Mouse (Mus musculus) Patski (cell line): Measurements from ENCODE around the gene Tpcn1. TPM values are rescaled to one million over a fixed set of nuclear protein-coding genes. Genes with fewer than 3 reads are reported as not detected.

Experiments
- ATAC-seq: fragments of 100-300 bp; one replicate; pipeline ENCODE4 v1.8.0; 2021
- CTCF ChIA-PET: fragments of 350-600 bp; sonication (Branson Sonifier 250); formaldehyde crosslinking; loops from one replicate; lab custom pipeline; 2022; ENCODE audit warnings: inconsistent platforms; lab: Charles Lee
- POLR2A ChIA-PET: fragments of 350-600 bp; sonication (Branson Sonifier 250); formaldehyde crosslinking; loops from one replicate; lab custom pipeline; 2022; ENCODE audit warnings: antibody characterized with exemption, inconsistent platforms; lab: Charles Lee
- DNase-seq: peaks from one replicate; pipeline ENCODE4 v3.0.0-alpha.2; 2011; ENCODE audit warnings: low read depth, low spot score
- H3K27me3 ChIP-seq: fragments of 371-371 bp; one replicate; pipeline ENCODE4 v1.5.1; 2021
- CTCF ChIP-seq: fragments of 100-300 bp; IDR thresholded peaks from one replicate; pipeline ENCODE4 v1.5.1; 2021
- in situ Hi-C: fragments of 300-500 bp; cut with MboI; formaldehyde crosslinking; loops from 3 replicates; pipeline ENCODE4 v1.11.1; 2018; ENCODE audit warnings: low pct_unique_long_range_greater_than_20kb, mixed read lengths
- polyA plus RNA-seq: library from polyadenylated mRNA; unstranded; gene quantifications from one replicate; pipeline ENCODE4 v1.2.3, GENCODE M21; 2021

Tpcn1 gene
- polyA plus RNA-seq, 1 experiment from 2014 or later = 125 TPM

DNA sequence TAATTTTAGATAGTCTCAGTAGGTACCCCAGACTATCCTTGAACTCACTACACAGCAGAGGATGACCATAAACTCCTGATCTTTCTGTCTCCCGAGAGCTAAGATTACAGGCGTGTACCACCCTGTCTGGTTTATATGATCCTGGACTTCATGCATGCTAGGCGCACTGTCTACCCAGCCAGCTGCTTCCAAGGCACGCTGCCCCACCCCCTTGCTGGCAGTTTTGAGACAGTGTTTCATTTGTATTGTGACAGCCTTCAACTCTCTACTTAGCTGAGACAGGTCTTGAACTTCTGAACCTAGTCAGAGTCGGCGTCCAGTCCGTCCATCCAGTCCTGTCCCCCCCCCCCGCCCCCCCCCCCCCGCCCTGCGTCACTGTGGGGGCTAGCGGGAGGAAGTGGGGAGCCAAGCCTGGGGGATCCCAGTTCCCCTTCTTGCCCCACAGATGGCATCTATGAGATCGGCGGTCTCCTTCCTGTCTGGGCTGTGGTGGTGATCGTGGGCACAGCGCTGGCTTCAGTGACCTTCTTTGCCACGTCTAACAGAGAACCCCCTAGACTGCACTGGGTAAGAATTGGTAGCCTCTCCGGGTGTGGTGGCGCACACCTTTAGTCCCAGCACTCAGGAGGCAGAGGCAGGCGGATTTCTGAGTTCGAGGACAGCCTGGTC, 61.0 kb downstream of the Tpcn1 start:
- in situ Hi-C loops = no loop called here
- no peak for ATAC-seq
- ChIA-PET POLR2A (interaction anchor here (1.1 kb wide), 1 partner anchor 15 kb away, joined by 3 read pairs; no protein-coding TSS in a partner anchor), CTCF (interaction anchor here (2.1 to 5.1 kb wide), 2 partner anchors 64 to 78 kb away, joined by 8 to 29 read pairs; no protein-coding TSS in a partner anchor)
- no peaks in the 10 kb centered on the region for H3K27me3 ChIP-seq
- TF ChIP-seq CTCF = no peak
- DNase-seq = no peak

DNA sequence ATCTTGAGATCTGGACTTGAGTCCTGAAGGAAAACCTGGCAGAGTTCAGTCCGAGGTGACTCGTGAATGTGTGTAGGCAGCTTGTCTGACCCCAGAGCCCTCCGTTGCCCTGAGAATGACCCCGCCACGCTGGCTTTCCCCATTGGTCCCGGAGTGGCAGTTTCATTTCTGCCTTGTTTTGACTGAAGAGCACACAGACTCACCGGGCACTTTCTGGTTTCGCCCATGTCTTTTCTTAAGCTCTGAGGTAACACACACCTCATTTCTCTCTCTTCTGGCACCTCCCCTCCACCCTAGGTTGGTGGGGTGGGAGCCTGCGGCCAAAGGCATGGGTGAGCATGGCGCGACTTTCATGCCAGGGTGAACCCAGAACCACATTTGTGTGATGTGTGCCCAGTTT, 62.2 kb downstream of the Tpcn1 start:
- DNase-seq (no peak), ATAC-seq (no peak)
- ChIA-PET POLR2A (no interaction called here), CTCF (interaction anchor here (2.1 to 5.1 kb wide), 2 partner anchors 65 to 79 kb away, joined by 8 to 29 read pairs; no protein-coding TSS in a partner anchor)
- no peaks in the 10 kb centered on the region for H3K27me3 ChIP-seq
- TF ChIP-seq CTCF = no peak
- in situ Hi-C loops = no loop called here

DNA sequence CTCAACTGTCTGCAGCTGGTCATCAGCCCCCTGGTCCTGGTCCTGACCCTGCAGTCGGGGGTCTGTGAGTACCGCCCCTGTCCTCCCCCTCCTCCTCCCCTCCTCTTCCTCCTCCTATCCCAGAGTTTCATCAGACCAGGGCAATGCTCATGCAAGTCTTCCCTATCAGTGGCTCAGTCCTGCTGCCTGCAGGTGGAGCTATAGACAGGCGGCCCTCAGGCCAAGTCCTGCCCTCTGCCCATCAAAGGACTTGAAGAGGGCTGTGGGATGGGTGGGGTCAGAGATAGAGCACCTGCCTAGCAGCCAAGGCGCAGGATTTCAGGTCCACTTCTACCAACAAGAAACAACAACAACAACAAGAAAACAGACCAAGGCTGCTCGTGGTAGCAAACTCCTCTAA, 62.7 kb downstream of the Tpcn1 start:
- H3K27me3 ChIP-seq = no peaks in the 10 kb centered on the region
- POLR2A ChIA-PET = no interaction called here
- CTCF ChIA-PET = interaction anchor here (1.1 to 5.1 kb wide), 3 partner anchors 11 to 80 kb away, joined by 3 to 29 read pairs (median 8); no protein-coding TSS in a partner anchor
- in situ Hi-C loops = no loop called here
- ATAC-seq (no peak), DNase-seq (no peak)
- TF ChIP-seq CTCF = no peak

DNA sequence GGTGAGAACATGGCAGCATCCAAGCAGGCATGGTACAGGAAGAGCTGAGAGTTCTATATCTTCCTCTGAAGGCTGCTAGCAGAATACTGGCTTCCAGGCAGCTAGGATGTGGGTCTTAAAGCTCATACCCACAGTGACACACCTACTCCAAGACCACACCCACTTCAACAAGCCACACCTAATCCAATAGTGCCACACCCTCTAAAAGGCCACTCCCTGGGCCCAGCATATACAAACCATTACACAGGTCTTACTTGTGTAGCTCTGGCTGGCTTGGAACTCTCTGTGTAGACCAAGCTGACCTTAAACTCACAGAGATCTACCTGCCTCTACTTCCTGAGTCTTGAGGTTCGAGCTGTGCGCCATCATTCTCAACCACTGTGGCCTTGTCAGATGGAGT, 63.7 kb downstream of the Tpcn1 start:
- in situ Hi-C loops = loop anchor here (25.0 kb wide), 1 partner anchor 663 kb away; the partner anchor contains the start of gene Ptpn11
- no peak for DNase-seq
- no peak for ATAC-seq
- CTCF ChIA-PET = interaction anchor here (0.9 to 5.1 kb wide), 4 partner anchors 12 to 81 kb away, joined by 3 to 29 read pairs (median 4); no protein-coding TSS in a partner anchor
- no peaks in the 10 kb centered on the region for H3K27me3 ChIP-seq
- POLR2A ChIA-PET = no interaction called here
- no peak for TF ChIP-seq CTCF

DNA sequence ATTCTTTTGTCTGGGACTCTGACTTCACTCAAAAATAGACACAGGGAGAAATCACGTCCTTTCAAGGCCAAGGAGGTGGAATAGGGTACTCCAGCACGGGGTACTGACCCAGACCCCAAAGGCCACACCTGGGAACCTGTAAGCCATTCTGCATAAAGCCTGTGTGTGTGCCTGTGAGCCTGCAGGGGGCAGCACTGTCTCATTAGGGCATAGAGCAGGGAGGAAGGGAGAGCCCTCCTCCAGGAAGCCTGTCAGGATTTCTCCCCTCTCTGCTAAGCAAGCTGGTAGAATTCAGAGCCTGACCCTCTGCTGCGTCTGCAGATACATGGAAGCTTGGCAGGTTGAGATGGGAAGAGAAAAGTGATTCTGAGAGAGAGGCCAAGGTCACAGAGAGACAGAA, 65.8 kb downstream of the Tpcn1 start:
- ATAC-seq (no peak), DNase-seq (no peak)
- in situ Hi-C loops = loop anchor here (25.0 kb wide), 1 partner anchor 665 kb away; the partner anchor contains the start of gene Ptpn11
- CTCF ChIA-PET = interaction anchor here (0.9 to 5.1 kb wide), 5 partner anchors 11 to 83 kb away, joined by 3 to 29 read pairs (median 3); partner anchors contain the start of gene Slc8b1
- H3K27me3 ChIP-seq = no peaks in the 10 kb centered on the region
- no peak for TF ChIP-seq CTCF
- POLR2A ChIA-PET = no interaction called here

DNA sequence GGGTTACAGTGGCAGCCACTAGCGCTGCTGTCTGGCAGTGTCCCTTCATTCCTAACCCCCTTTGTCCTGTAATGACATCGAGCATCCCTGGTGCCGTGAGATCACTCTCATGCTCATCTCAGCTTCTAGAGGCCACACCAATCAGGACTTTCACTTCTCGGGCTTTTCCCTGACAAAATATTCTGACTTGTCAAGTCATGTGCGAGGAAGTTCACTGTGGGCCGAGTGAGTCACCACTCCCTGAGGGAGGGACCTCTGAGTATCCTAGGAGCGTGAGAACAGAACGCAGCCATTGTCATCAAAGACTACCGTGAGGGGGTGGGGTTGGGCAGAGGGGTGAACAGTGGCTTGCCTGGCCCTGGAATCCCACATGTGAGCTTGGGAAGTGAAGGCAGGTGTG, 70.9 kb downstream of the Tpcn1 start:
- no peak for TF ChIP-seq CTCF
- in situ Hi-C loops = loop anchor here (5.0 to 25.0 kb wide), 2 partner anchors 70 to 670 kb away; partner anchors contain the start of genes Iqcd, Ptpn11 and Tpcn1
- no peaks in the 10 kb centered on the region for H3K27me3 ChIP-seq
- no peak for DNase-seq
- ATAC-seq = peak; percentile 42
- ChIA-PET CTCF (interaction anchor here (1.0 to 2.7 kb wide), 2 partner anchors 88 to 101 kb away, joined by 4 to 10 read pairs; no protein-coding TSS in a partner anchor), POLR2A (interaction anchor here (0.8 to 0.9 kb wide), 2 partner anchors 14 to 18 kb away, joined by 3 to 4 read pairs; no protein-coding TSS in a partner anchor)

DNA sequence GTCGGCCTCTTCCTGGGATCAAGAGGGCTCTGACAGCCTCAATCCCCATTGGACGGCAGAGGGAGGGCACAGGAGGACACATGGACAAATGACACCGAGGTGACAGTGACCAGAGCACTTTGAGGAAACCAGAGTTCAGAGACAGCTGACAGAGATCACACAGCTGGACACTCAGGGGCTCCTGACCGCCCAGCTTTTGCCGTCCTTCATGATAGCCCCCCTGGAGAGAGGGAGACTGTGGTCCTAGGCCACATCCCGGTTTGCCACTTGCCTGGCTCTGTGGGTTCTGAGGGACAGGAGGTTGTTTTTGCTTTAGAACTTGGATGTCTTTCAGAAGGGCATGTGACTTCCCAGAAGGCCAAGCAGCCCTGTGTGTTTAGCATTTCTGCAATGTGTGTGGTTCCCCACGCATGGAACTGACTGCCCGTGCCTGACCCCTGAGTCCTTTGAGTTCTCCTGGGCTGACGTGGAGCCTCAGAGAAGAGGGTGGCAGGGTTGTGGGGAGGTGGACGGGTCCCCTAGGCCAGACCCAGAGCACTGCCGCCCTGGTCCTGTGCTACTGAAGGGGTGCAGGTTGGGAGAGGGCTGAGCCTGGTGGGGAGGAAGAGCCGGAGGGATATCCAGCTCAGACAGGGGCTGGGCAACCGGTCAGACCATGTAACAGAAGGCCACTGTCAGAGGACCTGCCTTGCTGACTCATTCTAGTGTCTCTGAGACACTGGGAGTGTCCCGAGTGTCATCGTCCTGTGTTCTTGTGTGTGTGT, 72.1 kb downstream of the Tpcn1 start:
- DNase-seq = no peak

DNA sequence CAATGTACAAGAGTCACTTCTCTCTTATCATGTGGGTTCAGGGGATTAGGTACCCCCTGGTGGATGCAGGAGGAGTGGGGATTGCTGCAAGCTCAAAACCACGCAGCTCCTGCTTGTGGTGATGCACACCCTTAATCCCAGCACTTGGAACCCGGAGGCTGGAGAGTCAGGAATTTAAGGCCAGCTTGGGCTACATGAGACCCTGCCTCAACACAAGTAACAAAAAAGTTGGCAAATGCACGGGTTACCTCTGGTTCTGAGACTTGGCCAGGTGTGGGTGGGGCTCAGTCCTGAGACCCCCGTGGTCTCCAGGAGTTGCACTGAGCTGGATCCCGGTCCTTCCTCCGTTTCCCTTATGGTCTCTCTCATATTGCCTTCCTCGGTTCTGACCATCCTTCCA, 73.0 kb downstream of the Tpcn1 start:
- CTCF ChIA-PET = interaction anchor here (0.8 to 2.7 kb wide), 7 partner anchors 18 to 90 kb away, joined by 3 to 10 read pairs (median 3); no protein-coding TSS in a partner anchor

More for the DNA sequence above, 72.1 kb downstream of the Tpcn1 start:
- ChIA-PET CTCF (interaction anchor here (0.8 to 2.7 kb wide), 5 partner anchors 39 to 90 kb away, joined by 3 to 10 read pairs (median 3); no protein-coding TSS in a partner anchor), POLR2A (interaction anchor here (0.8 kb wide), 1 partner anchor 20 kb away, joined by 3 read pairs; no protein-coding TSS in a partner anchor)
- TF ChIP-seq CTCF = no peak
- no peak for ATAC-seq
- H3K27me3 ChIP-seq = no peaks in the 10 kb centered on the region
- in situ Hi-C loops = loop anchor here (5.0 to 25.0 kb wide), 2 partner anchors 71 to 671 kb away; partner anchors contain the start of genes Iqcd, Ptpn11 and Tpcn1

DNA sequence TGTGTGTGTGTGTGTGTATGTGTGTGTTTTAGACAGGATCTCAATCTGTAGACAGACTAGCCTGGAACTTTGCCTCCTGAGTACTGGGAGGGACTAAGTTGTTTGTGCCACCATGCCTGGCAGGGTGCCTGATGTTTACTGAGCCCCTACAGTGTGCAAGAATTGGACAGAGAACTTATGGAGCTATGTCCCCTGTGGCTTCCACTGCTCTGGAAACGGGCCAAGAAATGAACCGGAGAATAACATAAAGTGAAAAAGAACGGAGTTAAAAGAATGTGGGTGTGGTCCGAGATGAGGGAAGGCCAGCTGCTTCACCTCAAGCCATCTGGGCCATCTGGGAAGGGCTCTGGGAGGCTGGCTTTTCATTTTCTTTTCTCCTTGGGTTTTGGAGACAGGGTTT, 73.7 kb downstream of the Tpcn1 start:
- POLR2A ChIA-PET = interaction anchor here (0.6 to 0.8 kb wide), 2 partner anchors 49 to 66 kb away, joined by 3 read pairs; no protein-coding TSS in a partner anchor
- no peak for ATAC-seq
- no peak for DNase-seq
- H3K27me3 ChIP-seq = no peaks in the 10 kb centered on the region
- TF ChIP-seq CTCF = no peak
- in situ Hi-C loops = loop anchor here (5.0 to 25.0 kb wide), 2 partner anchors 73 to 673 kb away; partner anchors contain the start of genes Iqcd, Ptpn11 and Tpcn1
- CTCF ChIA-PET = interaction anchor here (0.8 to 1.6 kb wide), 6 partner anchors 18 to 77 kb away, joined by 3 to 4 read pairs (median 3); no protein-coding TSS in a partner anchor

More for the DNA sequence above, 73.0 kb downstream of the Tpcn1 start:
- ATAC-seq (no peak), DNase-seq (no peak)
- TF ChIP-seq CTCF = no peak
- POLR2A ChIA-PET = no interaction called here
- in situ Hi-C loops = loop anchor here (5.0 to 25.0 kb wide), 2 partner anchors 72 to 672 kb away; partner anchors contain the start of genes Iqcd, Ptpn11 and Tpcn1
- H3K27me3 ChIP-seq = no peaks in the 10 kb centered on the region
